Mouse (Mus musculus): ENCODE measurements at regions not wholly inside any gene's neighbourhood (a gene's known extent, or its start where the extent isn't known, plus 50 kb on each side); places are given as distances from the start of the nearest gene placed in this dataset.

GRCm38 (mm10) chr15:59880426-59880825, 136.0 kb downstream of the 4933412E24Rik start:
- TF ChIP-seq CTCF (IDR thresholded peaks at IDR 0.05) (no peak), EP300 (IDR thresholded peaks at IDR 0.05) (no peak)
